Mouse (Mus musculus): Measurements from ENCODE around the gene 1810013L24Rik. TPM values are rescaled to one million over a fixed set of nuclear protein-coding genes. Genes with fewer than 3 reads are reported as not detected.
A peak's percentile ranks its signal among the peaks of the same experiment; 100 is the strongest.
"Not testable (repeated sequence)": the region's sequence is repeated elsewhere in the genome, so short reads cannot be mapped to it uniquely, and the experiment has no call there.

1810013L24Rik gene
- polyA plus RNA-seq, 1 experiment from 2014 or later: 23.5 TPM

GRCm38 (mm10) chr16:8871376-8871775 is 41.5 kb downstream of the 1810013L24Rik start:
- Histone ChIP-seq H3K4me2 (replicated peaks) (no peak overlapping the region), H3K27me3 (ENCODE audit: control insufficient read depth, insufficient read depth, low read length) (no peaks in the 10 kb centered on the region), H3K9me3 (ENCODE audit: control insufficient read depth, low read length) (no peaks in the 10 kb centered on the region), H3K4me1 (replicated peaks; ENCODE audit: control insufficient read depth, insufficient read depth, low read length) (0 out of 2 replicates have a peak, but pooled peaks cover 4% of the 10 kb centered on the region), H3K9ac (no peak overlapping the region), H3K36me3 (replicated peaks; ENCODE audit: control insufficient read depth, insufficient read depth) (no peaks in the 10 kb centered on the region), H3K27ac (no peak overlapping the region), H3K4me3 (replicated peaks; ENCODE audit: low read length) (no peak overlapping the region)
- DNase-seq (ENCODE audit: low spot score) (no peak), ATAC-seq (ENCODE audit: low FRiP score) (no peak)
- 88% methylated on average over 6 of the region's 6 CpGs for WGBS

DNA sequence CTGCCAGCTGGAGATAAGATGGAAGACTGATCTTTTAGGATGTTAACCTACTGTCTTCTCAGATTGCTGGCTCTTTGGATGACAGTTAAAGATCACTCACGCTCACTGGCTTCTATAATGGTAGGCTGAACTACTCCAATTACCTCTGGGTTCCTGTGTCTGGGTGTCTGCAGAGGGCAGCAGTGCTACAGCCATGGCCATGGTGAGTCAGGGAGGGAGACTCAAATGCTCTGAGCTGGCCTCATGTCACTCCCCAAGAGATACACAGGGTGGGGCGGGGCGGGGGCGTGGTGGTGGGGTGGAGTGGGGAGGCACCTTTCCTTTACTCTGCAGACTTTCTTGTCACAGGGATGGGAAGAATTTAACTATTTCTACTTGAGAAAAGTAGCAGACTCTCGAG is 42.1 kb downstream of the 1810013L24Rik start:
- 0 out of 2 replicates have a peak, but pooled peaks cover 4% of the 10 kb centered on the region for H3K4me1 ChIP-seq (replicated peaks; ENCODE audit: control insufficient read depth, insufficient read depth, low read length)
- DNase-seq (ENCODE audit: low spot score): no peak
- 42% methylated on average over 5 of the region's 5 CpGs for WGBS
- H3K36me3 ChIP-seq (replicated peaks; ENCODE audit: control insufficient read depth, insufficient read depth): no peaks in the 10 kb centered on the region
- no peak overlapping the region for H3K4me3 ChIP-seq (replicated peaks; ENCODE audit: low read length)
- H3K9me3 ChIP-seq (ENCODE audit: control insufficient read depth, low read length): no peaks in the 10 kb centered on the region
- no peak overlapping the region for H3K27ac ChIP-seq
- H3K27me3 ChIP-seq (ENCODE audit: control insufficient read depth, insufficient read depth, low read length): no peaks in the 10 kb centered on the region
- no peak overlapping the region for H3K9ac ChIP-seq
- no peak for ATAC-seq (ENCODE audit: low FRiP score)
- no peak overlapping the region for H3K4me2 ChIP-seq (replicated peaks)

DNA sequence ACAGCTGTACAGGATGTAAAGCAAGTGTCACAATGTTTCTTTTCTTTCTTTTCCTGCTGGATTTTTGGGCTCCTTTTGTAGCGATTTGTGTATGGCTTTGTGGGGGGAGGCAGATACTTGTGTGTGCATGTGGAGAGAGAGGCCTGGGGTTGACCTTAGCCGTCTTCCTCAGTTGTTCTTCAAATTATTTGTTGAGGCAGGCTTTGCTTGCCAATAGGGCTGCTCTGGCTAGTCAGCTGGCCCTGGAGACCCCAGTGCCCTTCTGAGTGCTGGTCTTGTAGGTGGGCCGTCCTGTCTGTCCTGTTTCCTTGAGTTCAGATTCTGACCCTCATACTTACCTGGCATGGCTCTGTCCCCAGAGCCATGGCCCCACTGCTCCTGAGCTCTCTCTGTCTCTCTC is 42.6 kb downstream of the 1810013L24Rik start:
- Histone ChIP-seq H3K27ac (no peak overlapping the region), H3K36me3 (replicated peaks; ENCODE audit: control insufficient read depth, insufficient read depth) (no peaks in the 10 kb centered on the region), H3K9ac (no peak overlapping the region), H3K4me1 (replicated peaks; ENCODE audit: control insufficient read depth, insufficient read depth, low read length) (0 out of 2 replicates have a peak, but pooled peaks cover 4% of the 10 kb centered on the region), H3K4me3 (replicated peaks; ENCODE audit: low read length) (no peak overlapping the region), H3K9me3 (ENCODE audit: control insufficient read depth, low read length) (no peaks in the 10 kb centered on the region), H3K27me3 (ENCODE audit: control insufficient read depth, insufficient read depth, low read length) (no peaks in the 10 kb centered on the region), H3K4me2 (replicated peaks) (no peak overlapping the region)
- 59% methylated on average over 3 of the region's 3 CpGs for whole genome bisulfite sequencing
- DNase-seq (ENCODE audit: low spot score) (no peak), ATAC-seq (ENCODE audit: low FRiP score) (no peak)

DNA sequence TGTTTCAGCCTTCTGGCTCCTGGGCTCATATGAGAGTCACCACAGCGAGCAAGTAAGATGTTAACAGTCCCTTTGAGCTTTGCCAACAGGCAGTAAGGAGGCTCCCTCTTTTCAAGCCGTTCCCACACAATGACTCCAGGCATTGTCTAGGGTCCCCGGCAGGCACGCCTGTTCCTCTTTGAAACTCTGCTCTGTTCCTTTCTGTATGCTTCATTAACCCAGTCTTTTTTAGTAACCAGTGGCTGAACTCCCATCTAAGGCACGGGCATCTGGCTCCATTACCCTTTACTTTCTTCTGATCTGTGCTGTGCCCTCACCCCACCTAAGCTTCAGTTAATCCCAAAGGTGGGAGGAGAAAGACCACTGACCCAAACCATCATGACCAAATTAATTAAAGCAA is 50.2 kb downstream of the 1810013L24Rik start:
- Histone ChIP-seq H3K36me3 (replicated peaks; ENCODE audit: control insufficient read depth, insufficient read depth) (no peaks in the 10 kb centered on the region), H3K4me1 (replicated peaks; ENCODE audit: control insufficient read depth, insufficient read depth, low read length) (no peaks in the 10 kb centered on the region), H3K9me3 (ENCODE audit: control insufficient read depth, low read length) (no peaks in the 10 kb centered on the region), H3K4me2 (replicated peaks) (no peak overlapping the region), H3K27ac (no peak overlapping the region), H3K27me3 (ENCODE audit: control insufficient read depth, insufficient read depth, low read length) (no peaks in the 10 kb centered on the region), H3K9ac (no peak overlapping the region), H3K4me3 (replicated peaks; ENCODE audit: low read length) (no peak overlapping the region)
- WGBS: 12% methylated on average over 5 of the region's 5 CpGs
- ATAC-seq (ENCODE audit: low FRiP score) (no peak), DNase-seq (ENCODE audit: low spot score) (no peak)

- 41% methylated on average over 11 of the region's 11 CpGs for WGBS
- Histone ChIP-seq H3K27me3 (ENCODE audit: control insufficient read depth, insufficient read depth, low read length) (no peaks in the 10 kb centered on the region), H3K4me3 (replicated peaks; ENCODE audit: low read length) (no peak overlapping the region), H3K4me1 (replicated peaks; ENCODE audit: control insufficient read depth, insufficient read depth, low read length) (no peaks in the 10 kb centered on the region), H3K36me3 (replicated peaks; ENCODE audit: control insufficient read depth, insufficient read depth) (no peaks in the 10 kb centered on the region), H3K4me2 (replicated peaks) (no peak overlapping the region), H3K9me3 (ENCODE audit: control insufficient read depth, low read length) (no peaks in the 10 kb centered on the region), H3K9ac (no peak overlapping the region), H3K27ac (no peak overlapping the region)
- ATAC-seq (ENCODE audit: low FRiP score) (no peak), DNase-seq (ENCODE audit: low spot score) (peak; percentile 96)
Observed at GRCm38 (mm10) chr16:8883674-8884241, 53.9 kb downstream of the 1810013L24Rik start.

DNA sequence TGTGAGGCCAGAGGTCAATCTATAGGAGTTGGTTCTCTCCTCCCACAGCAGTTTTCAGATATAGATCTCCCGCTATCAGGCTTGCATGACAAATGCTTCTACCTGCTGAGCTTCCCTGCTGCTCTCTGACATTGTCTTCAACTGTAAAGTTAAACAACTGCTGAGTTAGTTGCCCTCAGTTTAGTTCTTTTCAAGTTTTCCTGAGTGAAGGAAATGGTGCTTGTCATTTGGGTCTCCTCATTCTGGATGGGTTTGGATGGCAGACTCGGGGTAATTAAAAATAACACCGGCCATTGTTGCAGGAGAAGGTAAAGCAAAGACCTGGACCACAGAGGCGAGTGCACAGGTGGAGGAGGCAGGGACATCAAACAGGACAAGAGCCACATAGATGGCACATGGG is 64.3 kb downstream of the 1810013L24Rik start:
- H3K4me3 ChIP-seq (replicated peaks; ENCODE audit: low read length); H3K27me3 ChIP-seq (ENCODE audit: control insufficient read depth, insufficient read depth, low read length); H3K36me3 ChIP-seq (replicated peaks; ENCODE audit: control insufficient read depth, insufficient read depth); H3K27ac ChIP-seq; H3K9ac ChIP-seq; ATAC-seq (ENCODE audit: low FRiP score); DNase-seq (ENCODE audit: low spot score); H3K9me3 ChIP-seq (ENCODE audit: control insufficient read depth, low read length); H3K4me1 ChIP-seq (replicated peaks; ENCODE audit: control insufficient read depth, insufficient read depth, low read length); H3K4me2 ChIP-seq (replicated peaks): not testable (repeated sequence)
- 35% methylated on average over 4 of the region's 4 CpGs for WGBS

- no peak for ATAC-seq (ENCODE audit: low FRiP score)
- DNase-seq (ENCODE audit: low spot score): no peak
- Histone ChIP-seq H3K36me3 (replicated peaks; ENCODE audit: control insufficient read depth, insufficient read depth) (no peaks in the 10 kb centered on the region), H3K4me1 (replicated peaks; ENCODE audit: control insufficient read depth, insufficient read depth, low read length) (no peaks in the 10 kb centered on the region), H3K27ac (no peak overlapping the region), H3K4me3 (replicated peaks; ENCODE audit: low read length) (no peak overlapping the region), H3K9ac (no peak overlapping the region), H3K9me3 (ENCODE audit: control insufficient read depth, low read length) (no peaks in the 10 kb centered on the region), H3K27me3 (ENCODE audit: control insufficient read depth, insufficient read depth, low read length) (no peaks in the 10 kb centered on the region), H3K4me2 (replicated peaks) (no peak overlapping the region)
- 97% methylated on average over 4 of the region's 4 CpGs for WGBS
Observed at GRCm38 (mm10) chr16:8895301-8895700, 65.4 kb downstream of the 1810013L24Rik start.

GRCm38 (mm10) chr16:8906115-8906514 is 76.2 kb downstream of the 1810013L24Rik start:
- not testable (repeated sequence) for DNase-seq (ENCODE audit: low spot score); H3K4me3 ChIP-seq (replicated peaks; ENCODE audit: low read length); H3K4me2 ChIP-seq (replicated peaks); H3K27me3 ChIP-seq (ENCODE audit: control insufficient read depth, insufficient read depth, low read length); ATAC-seq (ENCODE audit: low FRiP score); H3K9ac ChIP-seq; H3K4me1 ChIP-seq (replicated peaks; ENCODE audit: control insufficient read depth, insufficient read depth, low read length); H3K27ac ChIP-seq; H3K36me3 ChIP-seq (replicated peaks; ENCODE audit: control insufficient read depth, insufficient read depth); H3K9me3 ChIP-seq (ENCODE audit: control insufficient read depth, low read length)
- WGBS: 26% methylated on average over 2 of the region's 2 CpGs

Data from hindbrain, embryonic 14.5 days (tissue).